Mouse (Mus musculus) forebrain, embryonic 15.5 days (tissue): ENCODE results near the gene Carm1. TPM values are rescaled to one million over a fixed set of nuclear protein-coding genes. Genes with fewer than 3 reads are reported as not detected.
"Not testable (repeated sequence)": the region's sequence is repeated elsewhere in the genome, so short reads cannot be mapped to it uniquely, and the experiment has no call there.

Experiments used
- ATAC-seq: fragments of 200-750 bp; cut with Nextera tagmentation; replicated peaks from 2 replicates; pipeline ENCODE4 v1.8.0; 2017; ENCODE audit warnings: mild to moderate bottlenecking, moderate TSS enrichment, moderate library complexity
- H3K27ac ChIP-seq: fragments of 300-500 bp; sonication (generic); replicated peaks from 2 replicates; pipeline ENCODE4 v1.5.1; 2015; ENCODE audit warnings: mild to moderate bottlenecking, inconsistent platforms
- H3K27me3 ChIP-seq: fragments of 300-500 bp; sonication (generic); 2 replicates; pipeline ENCODE4 v1.6.1; 2015; ENCODE audit warnings: inconsistent platforms
- H3K36me3 ChIP-seq: fragments of 300-500 bp; sonication (generic); 2 replicates; pipeline ENCODE4 v1.6.1; 2015; ENCODE audit warnings: mild to moderate bottlenecking, inconsistent platforms
- H3K4me1 ChIP-seq: fragments of 300-500 bp; sonication (generic); 2 replicates; pipeline ENCODE4 v1.6.1; 2015; ENCODE audit warnings: inconsistent platforms
- H3K4me2 ChIP-seq: fragments of 300-500 bp; sonication (generic); replicated peaks from 2 replicates; pipeline ENCODE4 v1.6.1; 2015; ENCODE audit warnings: mild to moderate bottlenecking, inconsistent platforms
- H3K4me3 ChIP-seq: fragments of 300-500 bp; sonication (generic); 2 replicates; pipeline ENCODE4 v1.5.1; 2015; ENCODE audit warnings: mild to moderate bottlenecking, inconsistent platforms
- H3K9ac ChIP-seq: fragments of 300-500 bp; sonication (generic); replicated peaks from 2 replicates; pipeline ENCODE4 v1.6.1; 2015; ENCODE audit warnings: mild to moderate bottlenecking, inconsistent platforms
- H3K9me3 ChIP-seq: fragments of 300-500 bp; sonication (generic); 2 replicates; pipeline ENCODE4 v1.6.1; 2016; ENCODE audit warnings: inconsistent platforms
- WGBS: fragments of 180-500 bp; shearing (Covaris S2); methylation state at CpG from one replicate; pipeline ENCODE4 v1.1.7; 2015; ENCODE audit warnings: mixed read lengths; 5-methylcytosine and 5-hydroxymethylcytosine counted together
- polyA plus RNA-seq: library from polyadenylated mRNA; unstranded; fragments of >200 nt; fragmentation: Nextera tagmentation; extraction: Ambion mirVana; gene quantifications from 2 replicates; pipeline ENCODE4 v1.2.1, GENCODE M21; 2015

Carm1 gene
- polyA plus RNA-seq, 1 experiment from 2014 or later, result 37.3 TPM

DNA sequence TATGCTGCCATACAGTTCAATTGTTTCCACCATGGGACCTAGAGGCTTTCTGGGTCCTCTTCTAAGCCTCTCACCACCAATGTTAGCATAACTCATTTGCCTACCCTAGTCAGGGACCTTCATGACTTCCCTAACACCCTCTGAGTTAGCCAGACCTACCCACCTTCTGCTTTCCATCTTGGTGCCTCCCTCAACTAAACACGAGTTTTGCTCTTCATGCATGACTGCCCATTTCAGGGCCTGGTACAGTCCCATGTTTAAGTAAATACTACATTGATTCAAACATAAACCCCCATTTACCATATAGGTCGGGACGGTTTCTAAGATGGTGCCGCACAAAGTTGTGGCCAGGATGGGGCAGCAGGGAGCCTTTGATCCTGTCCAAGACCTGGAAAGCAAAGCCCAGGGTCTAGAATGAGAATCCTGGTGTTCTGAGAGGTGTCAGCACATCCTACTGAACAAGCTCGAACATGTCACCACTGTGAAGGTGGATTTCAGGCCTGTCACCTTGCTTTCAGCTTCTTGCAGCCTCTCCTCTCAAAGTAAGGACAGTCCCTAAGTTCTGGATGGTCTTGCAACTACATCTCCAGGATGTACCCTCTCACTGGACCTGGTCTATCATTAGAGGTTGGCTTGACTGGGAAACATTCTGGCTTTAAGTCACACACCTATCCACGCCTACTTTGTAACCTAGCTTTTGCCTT is 44.6 kb downstream of the Carm1 start:
- Histone ChIP-seq H3K4me3 (peak overlapping the region; percentile 100; the same call in 1 of the 2 replicates), H3K4me2 (0 out of 2 replicates have a peak overlapping the region, but pooled peaks have one; percentile 87), H3K36me3 (peaks cover 54% of the 10 kb centered on the region), H3K4me1 (peaks cover 32% of the 10 kb centered on the region), H3K9ac (no peak overlapping the region), H3K27ac (no peak overlapping the region), H3K9me3 (no peaks in the 10 kb centered on the region), H3K27me3 (no peaks in the 10 kb centered on the region)
- no peak for ATAC-seq
- 81% methylated on average over 6 of the region's 6 CpGs for WGBS

- Histone ChIP-seq H3K4me3 (peak overlapping the region; percentile 100), H3K4me1 (peaks cover 32% of the 10 kb centered on the region), H3K9me3 (no peaks in the 10 kb centered on the region), H3K27me3 (no peaks in the 10 kb centered on the region), H3K27ac (peak overlapping the region; percentile 67), H3K4me2 (peak overlapping the region; percentile 87), H3K9ac (peak overlapping the region; percentile 61), H3K36me3 (peaks cover 49% of the 10 kb centered on the region)
- ATAC-seq, result peak; percentile 0; the same call in 1 of the 2 replicates
- WGBS, result 21% methylated on average over 17 of the region's 17 CpGs
Measured at GRCm38 (mm10) chr9:21591831-21592702, 45.4 kb downstream of the Carm1 start.

GRCm38 (mm10) chr9:21592703-21593121 is 46.0 kb downstream of the Carm1 start, which contains the start of the genes Timm29 and Yipf2:
Gene Timm29, plus strand, starts transcription at chr9:21592722.
Gene Yipf2, minus strand, starts transcription at chr9:21592828.
- H3K4me2 ChIP-seq, result peak within 1 kb of the TSS; percentile 87
- H3K36me3 ChIP-seq, result peaks cover 43% of the 10 kb centered on the region
- 0% methylated on average over 30 of the region's 30 CpGs for WGBS
- no peaks in the 10 kb centered on the region for H3K27me3 ChIP-seq
- H3K9me3 ChIP-seq, result no peaks in the 10 kb centered on the region
- H3K4me1 ChIP-seq, result peaks cover 32% of the 10 kb centered on the region
- peak; percentile 93 for ATAC-seq
- H3K9ac ChIP-seq, result peak within 1 kb of the TSS; percentile 89
- peak within 1 kb of the TSS; percentile 92 for H3K27ac ChIP-seq
- peak within 1 kb of the TSS; percentile 100 for H3K4me3 ChIP-seq

DNA sequence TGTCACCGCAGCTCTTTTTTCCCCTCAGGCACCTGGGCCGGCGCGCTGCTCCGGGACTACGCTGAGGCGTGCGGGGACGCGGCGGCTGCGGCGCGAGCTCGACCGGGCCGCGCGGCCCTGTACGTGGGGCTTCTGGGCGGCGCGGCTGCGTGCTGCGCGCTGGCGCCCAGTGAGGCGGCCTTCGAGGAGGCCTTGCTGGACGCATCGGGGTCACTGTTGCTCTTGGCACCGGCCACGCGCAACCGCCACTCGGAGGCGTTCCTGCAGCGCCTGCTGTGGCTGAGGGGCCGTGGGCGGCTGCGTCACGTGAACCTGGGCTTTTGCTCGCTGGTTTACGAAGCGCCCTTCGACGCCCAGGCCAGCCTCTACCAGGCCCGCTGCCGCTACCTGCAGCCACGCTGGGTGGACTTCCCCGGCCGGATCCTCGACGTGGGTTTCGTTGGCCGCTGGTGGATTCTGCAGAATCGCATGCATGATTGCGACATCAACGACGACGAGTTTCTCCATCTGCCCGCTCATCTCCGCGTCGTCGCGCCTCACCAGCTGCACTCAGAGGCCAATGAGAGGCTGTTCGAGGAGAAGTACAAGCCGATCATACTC is 46.5 kb downstream of the Carm1 start:
- Histone ChIP-seq H3K36me3 (peaks cover 38% of the 10 kb centered on the region), H3K9ac (peak overlapping the region; percentile 89), H3K4me2 (peak overlapping the region; percentile 87), H3K4me1 (peaks cover 32% of the 10 kb centered on the region), H3K27ac (peak overlapping the region; percentile 92), H3K27me3 (no peaks in the 10 kb centered on the region), H3K4me3 (peak overlapping the region; percentile 100), H3K9me3 (no peaks in the 10 kb centered on the region)
- peak; percentile 62 for ATAC-seq
- WGBS, result 1% methylated on average over 54 of the region's 69 CpGs

DNA sequence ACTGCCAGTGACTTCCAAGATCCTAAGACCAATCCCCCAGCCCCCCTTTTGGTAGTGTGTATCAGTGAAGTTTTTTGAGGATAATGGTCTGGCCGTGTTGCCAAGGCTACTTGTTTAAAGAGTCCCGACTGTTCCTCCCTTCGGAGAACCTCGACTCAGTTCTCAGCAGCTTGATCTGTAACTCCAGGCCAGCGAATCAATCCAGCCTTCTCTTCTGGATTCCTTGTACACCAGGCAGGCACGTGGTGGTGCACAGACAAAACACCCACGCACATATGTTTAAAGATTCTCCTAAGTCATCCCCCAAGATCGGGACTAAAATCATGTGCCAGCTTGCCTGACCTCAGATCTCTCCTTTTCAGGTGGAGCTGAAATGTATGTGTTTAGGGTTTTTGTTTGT is 47.7 kb downstream of the Carm1 start:
- ATAC-seq, H3K27me3 ChIP-seq, H3K27ac ChIP-seq, H3K9me3 ChIP-seq, H3K9ac ChIP-seq: not testable (repeated sequence)
- Histone ChIP-seq H3K4me1 (peaks cover 32% of the 10 kb centered on the region), H3K4me3 (peak overlapping the region; percentile 100), H3K36me3 (peaks cover 26% of the 10 kb centered on the region), H3K4me2 (peak overlapping the region; percentile 87)
- 90% methylated on average over 8 of the region's 8 CpGs for WGBS

DNA sequence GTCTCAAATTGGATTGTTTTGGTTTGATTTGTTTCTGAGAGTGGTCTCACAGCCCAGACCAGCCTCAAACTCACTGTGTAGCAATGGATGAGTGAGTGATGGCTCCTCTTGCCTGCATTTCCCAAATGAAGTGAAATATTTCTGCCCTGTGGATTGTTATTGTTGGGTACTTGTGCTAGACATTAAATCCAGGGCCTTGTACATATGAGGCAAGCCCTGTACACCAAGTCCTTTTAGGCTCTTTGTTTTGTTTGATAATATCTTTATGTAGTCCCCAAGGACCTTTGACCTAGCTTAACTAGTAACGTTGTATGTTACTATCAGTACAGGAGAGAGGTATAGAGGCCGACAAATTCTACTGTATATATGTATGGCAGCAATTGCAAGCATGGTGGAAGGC is 48.1 kb downstream of the Carm1 start:
- no peak overlapping the region for H3K4me2 ChIP-seq

GRCm38 (mm10) chr9:21598198-21598597 is 51.5 kb downstream of the Carm1 start:
- WGBS, result 47% methylated on average over 2 of the region's 2 CpGs
- no peak for ATAC-seq
- no peak overlapping the region for H3K27ac ChIP-seq

More for the DNA sequence above, 48.1 kb downstream of the Carm1 start:
- Histone ChIP-seq H3K27me3 (no peaks in the 10 kb centered on the region), H3K9me3 (no peaks in the 10 kb centered on the region), H3K36me3 (peaks cover 22% of the 10 kb centered on the region), H3K4me1 (peaks cover 32% of the 10 kb centered on the region), H3K9ac (no peak overlapping the region), H3K4me3 (no peak overlapping the region), H3K27ac (no peak overlapping the region)
- WGBS, result 90% methylated on average over 2 of the region's 2 CpGs
- no peak for ATAC-seq

GRCm38 (mm10) chr9:21600186-21600585 is 53.5 kb downstream of the Carm1 start:
- H3K27ac ChIP-seq, result no peak overlapping the region

More at GRCm38 (mm10) chr9:21598198-21598597, 51.5 kb downstream of the Carm1 start:
- Histone ChIP-seq H3K4me3 (no peak overlapping the region), H3K9ac (no peak overlapping the region), H3K36me3 (peaks cover 17% of the 10 kb centered on the region), H3K27me3 (no peaks in the 10 kb centered on the region), H3K4me2 (no peak overlapping the region), H3K4me1 (peaks cover 21% of the 10 kb centered on the region), H3K9me3 (no peaks in the 10 kb centered on the region)

GRCm38 (mm10) chr9:21601073-21601472 is 54.4 kb downstream of the Carm1 start:
- H3K4me1 ChIP-seq, result no peaks in the 10 kb centered on the region
- no peak overlapping the region for H3K9ac ChIP-seq
- WGBS, result 91% methylated on average over 2 of the region's 2 CpGs
- peaks cover 4% of the 10 kb centered on the region for H3K36me3 ChIP-seq
- ATAC-seq, result no peak
- H3K4me2 ChIP-seq, result no peak overlapping the region
- H3K9me3 ChIP-seq, result no peaks in the 10 kb centered on the region
- no peaks in the 10 kb centered on the region for H3K27me3 ChIP-seq
- H3K4me3 ChIP-seq, result no peak overlapping the region
- no peak overlapping the region for H3K27ac ChIP-seq

More at GRCm38 (mm10) chr9:21600186-21600585, 53.5 kb downstream of the Carm1 start:
- no peaks in the 10 kb centered on the region for H3K9me3 ChIP-seq
- no peaks in the 10 kb centered on the region for H3K27me3 ChIP-seq
- peaks cover 11% of the 10 kb centered on the region for H3K36me3 ChIP-seq
- H3K9ac ChIP-seq, result no peak overlapping the region
- no peak overlapping the region for H3K4me3 ChIP-seq
- no peak for ATAC-seq
- WGBS, result 79% methylated on average over 3 of the region's 3 CpGs
- peaks cover 2% of the 10 kb centered on the region; the same call in 1 of the 2 replicates for H3K4me1 ChIP-seq
- no peak overlapping the region for H3K4me2 ChIP-seq

- H3K4me3 ChIP-seq, result no peak overlapping the region
- H3K9ac ChIP-seq, result no peak overlapping the region
- no peak overlapping the region for H3K4me2 ChIP-seq
- no peak overlapping the region for H3K27ac ChIP-seq
- no peaks in the 10 kb centered on the region for H3K9me3 ChIP-seq
- ATAC-seq, result peak; percentile 53
- H3K4me1 ChIP-seq, result no peaks in the 10 kb centered on the region
- H3K27me3 ChIP-seq, result no peaks in the 10 kb centered on the region
- 49% methylated on average over 10 of the region's 10 CpGs for WGBS
- H3K36me3 ChIP-seq, result no peaks in the 10 kb centered on the region
Measured at GRCm38 (mm10) chr9:21601722-21602399, 55.2 kb downstream of the Carm1 start.

GRCm38 (mm10) chr9:21604119-21604518 is 57.4 kb downstream of the Carm1 start:
- H3K27ac ChIP-seq, result no peak overlapping the region
- WGBS, result 70% methylated on average over 5 of the region's 5 CpGs

More at GRCm38 (mm10) chr9:21604119-21604518, 57.4 kb downstream of the Carm1 start:
- Histone ChIP-seq H3K9me3 (no peaks in the 10 kb centered on the region), H3K9ac (no peak overlapping the region), H3K27me3 (no peaks in the 10 kb centered on the region), H3K4me1 (no peaks in the 10 kb centered on the region), H3K36me3 (no peaks in the 10 kb centered on the region), H3K4me2 (no peak overlapping the region), H3K4me3 (no peak overlapping the region)
- ATAC-seq, result no peak
